Mouse (Mus musculus) frontal cortex, postnatal 10 days (tissue): ENCODE results near the gene P2rx1.

Source experiments
- DNase-seq, 2 experiments: peaks; one replicate each; pipeline ENCODE4 v3.0.0; 2022; ENCODE audit warnings: low spot score in 2 of 2, mixed read lengths in 1 of 2

P2rx1 gene

GRCm38 (mm10) chr11:72998771-72999170, at the start of gene P2rx1:
TSS of gene P2rx1 (plus strand) at chr11:72999103.
- DNase-seq, result no peak

GRCm38 (mm10) chr11:72951137-72952000, 47.5 kb upstream of the P2rx1 start:
- no peak for DNase-seq

DNA sequence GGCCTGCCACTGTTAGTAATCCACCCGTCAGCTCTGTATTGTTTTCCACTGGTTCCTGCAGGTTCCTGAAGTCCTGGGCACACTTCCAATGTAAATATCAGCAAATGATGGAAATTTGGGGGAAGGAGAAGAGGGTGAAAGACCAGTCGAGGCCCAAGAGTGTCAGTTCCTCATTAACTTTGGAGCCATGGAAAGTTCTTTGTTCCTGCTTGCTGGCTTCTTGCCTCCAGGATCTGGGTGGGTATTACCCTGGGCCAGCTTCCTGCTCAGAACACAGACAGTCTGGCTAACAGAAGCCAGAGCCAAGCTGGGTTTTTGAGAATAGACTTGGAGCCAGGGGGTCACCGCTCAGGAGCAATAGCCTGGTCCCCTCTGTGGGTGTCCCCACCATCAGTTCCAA, 46.7 kb upstream of the P2rx1 start:
- DNase-seq, result no peak

GRCm38 (mm10) chr11:72952697-72953096, 46.2 kb upstream of the P2rx1 start:
- DNase-seq, result no peak

- no peak for DNase-seq
Observed at GRCm38 (mm10) chr11:72953116-72953439, 45.8 kb upstream of the P2rx1 start.

DNA sequence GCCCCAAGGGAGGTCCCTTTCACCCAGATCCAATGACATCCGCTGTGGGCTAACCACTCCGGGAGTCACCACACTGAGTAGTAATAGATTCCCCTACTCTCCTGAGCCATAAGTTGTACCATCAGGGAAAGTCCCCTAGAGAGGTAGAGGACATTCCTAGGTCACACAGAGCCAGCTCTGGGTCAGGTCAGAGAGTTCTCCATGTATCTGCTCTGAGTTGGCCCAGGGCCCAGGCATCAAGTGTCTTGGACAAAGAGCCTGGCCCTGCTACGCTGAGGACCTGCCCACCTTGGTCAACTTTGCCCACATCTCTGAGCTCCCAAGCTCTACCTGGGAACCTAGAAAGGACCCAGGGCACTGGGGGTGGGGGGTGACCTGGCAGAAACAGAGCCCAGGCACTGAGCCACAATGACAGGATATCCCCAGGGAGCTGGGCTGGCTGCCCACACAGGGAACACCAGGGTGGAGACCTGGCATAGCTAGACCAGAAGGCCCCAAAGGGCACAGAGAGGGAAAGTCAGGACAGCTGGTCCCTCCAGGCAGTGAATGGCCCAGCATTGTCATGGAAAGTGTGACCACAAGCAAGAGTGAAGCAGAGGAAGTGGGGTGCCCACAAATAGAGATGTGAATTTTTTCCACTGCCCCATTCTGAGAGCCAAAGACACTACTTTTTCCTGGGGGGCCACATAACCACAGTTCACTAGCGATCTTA, 45.3 kb upstream of the P2rx1 start:
- DNase-seq, result no peak

- DNase-seq, result no peak
Observed at GRCm38 (mm10) chr11:72954216-72954615, 44.7 kb upstream of the P2rx1 start.

GRCm38 (mm10) chr11:72955339-72955974, 43.4 kb upstream of the P2rx1 start:
- no peak for DNase-seq

GRCm38 (mm10) chr11:72957318-72957717, 41.6 kb upstream of the P2rx1 start:
- DNase-seq, result no peak

DNA sequence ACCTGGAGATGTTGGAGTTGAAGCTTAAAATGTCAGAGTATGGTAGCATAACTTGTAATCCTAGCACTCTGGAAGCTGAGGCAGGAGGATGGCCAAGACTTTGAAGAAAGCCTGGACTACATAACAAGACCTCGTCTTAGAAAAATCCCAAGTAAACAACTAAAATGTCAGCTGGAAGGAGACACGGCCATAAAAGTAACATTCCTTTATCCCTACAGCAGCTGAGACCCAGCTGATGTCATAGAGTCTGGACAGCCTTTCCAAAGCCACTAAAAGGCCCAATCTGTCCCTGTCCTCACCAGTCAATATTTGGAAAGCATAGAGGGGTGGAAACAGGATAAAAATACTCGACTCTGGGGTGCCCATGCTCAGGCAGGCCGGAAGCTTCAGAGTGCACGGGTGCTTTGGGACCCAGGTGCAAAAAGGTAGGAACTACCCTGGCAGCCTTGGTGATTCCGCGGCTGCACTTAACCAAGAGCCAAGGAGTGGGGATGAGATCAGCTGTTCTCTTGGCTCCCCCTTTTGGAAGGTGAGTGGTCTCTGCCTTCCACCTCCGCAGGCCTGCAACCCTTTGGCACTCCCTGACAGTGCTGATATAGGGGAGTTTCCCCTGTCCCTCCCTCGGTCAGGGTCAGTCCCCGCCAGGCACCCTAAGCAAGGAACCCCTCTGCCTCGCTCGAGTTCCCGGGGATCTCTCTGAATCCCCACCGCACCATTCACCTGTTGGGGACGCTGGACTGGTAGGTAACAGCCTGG, 38.8 kb upstream of the P2rx1 start:
- no peak for DNase-seq

- no peak for DNase-seq
Observed at GRCm38 (mm10) chr11:72960723-72961071, 38.2 kb upstream of the P2rx1 start.

DNA sequence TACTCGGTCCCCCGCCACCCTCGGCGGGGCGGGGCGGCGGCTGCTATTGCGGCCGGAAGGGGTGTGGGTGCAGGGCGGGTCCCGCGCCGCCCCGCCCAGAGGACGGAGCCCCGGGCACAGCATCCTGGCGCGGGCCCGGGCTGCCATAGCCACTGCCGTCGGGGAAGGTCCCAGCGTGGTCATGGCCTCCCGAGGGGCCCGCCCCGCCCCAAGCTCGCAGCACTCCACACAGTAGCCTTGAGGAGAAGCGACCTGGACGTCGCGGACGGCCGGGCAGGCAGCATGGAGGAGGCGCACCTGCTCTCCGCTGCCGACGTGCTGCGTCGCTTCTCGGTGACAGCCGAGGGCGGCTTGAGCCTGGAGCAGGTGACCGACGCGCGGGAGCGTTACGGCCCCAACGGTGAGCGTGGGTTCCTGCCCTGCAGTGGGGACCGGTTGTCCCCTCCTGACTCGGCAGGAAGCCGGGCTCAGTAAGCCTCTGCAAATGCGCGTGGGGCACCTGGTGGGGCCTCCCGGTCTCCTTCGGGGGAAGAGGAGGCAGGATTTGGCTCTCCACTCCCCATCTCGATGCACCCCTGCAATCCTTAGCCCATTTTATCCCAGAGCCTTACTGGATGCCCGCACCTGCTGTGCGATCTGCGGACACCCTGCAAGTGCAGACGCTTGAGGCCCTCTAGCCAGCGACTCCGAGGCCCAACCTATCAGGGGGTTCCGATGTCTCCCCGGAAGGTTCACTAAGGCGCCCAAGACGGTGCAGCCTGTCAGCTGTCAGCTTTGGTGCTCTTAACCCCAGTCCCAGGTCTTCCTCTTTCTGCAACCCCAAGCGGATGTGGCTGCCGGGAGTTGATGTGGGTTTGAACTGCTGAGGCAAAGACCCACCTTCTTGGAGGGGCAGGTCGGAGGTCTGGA, 37.6 kb upstream of the P2rx1 start, which contains the start of gene Atp2a3:
Gene Atp2a3 (plus strand): TSS at position 98 of the 909 bp plus-strand sequence.
- no peak for DNase-seq

- DNase-seq, result no peak
Observed at GRCm38 (mm10) chr11:72962378-72962777, 36.5 kb upstream of the P2rx1 start.

DNA sequence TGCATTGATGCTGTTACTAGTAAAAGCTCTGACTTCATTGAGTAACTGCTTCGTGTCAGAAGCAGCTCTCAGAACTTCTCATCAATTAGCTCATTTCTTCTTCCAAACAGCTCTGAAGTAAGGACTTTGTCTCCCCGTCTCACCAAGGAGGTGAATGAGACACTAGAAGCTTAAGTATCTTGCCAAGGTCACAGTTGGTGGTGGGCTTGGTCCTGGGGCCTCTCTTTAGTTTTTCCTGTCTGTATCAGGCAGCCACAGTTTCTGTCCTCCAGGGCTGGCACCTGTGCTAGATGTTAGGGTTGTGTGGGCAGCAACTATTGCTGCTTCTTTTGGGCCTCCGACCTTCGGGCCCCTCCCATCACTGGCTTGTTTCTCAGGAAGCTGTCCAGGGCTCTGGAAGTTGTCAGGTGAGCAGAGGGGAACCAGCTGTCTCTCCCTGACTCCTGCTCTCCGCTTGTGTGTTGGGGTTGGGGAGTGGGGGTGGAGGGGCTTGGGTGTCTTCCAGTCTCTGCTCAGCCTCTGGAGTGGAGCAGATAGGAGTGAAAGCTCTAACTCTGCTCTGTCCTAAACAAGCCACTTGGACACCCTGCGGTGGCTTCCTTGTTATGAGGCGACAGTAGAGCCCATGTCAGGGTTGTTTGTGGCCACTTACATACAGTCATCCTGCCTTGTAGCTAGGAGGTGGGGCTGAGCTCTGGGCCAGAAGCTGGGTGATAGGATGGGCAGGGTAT, 35.7 kb upstream of the P2rx1 start:
- no peak for DNase-seq

DNA sequence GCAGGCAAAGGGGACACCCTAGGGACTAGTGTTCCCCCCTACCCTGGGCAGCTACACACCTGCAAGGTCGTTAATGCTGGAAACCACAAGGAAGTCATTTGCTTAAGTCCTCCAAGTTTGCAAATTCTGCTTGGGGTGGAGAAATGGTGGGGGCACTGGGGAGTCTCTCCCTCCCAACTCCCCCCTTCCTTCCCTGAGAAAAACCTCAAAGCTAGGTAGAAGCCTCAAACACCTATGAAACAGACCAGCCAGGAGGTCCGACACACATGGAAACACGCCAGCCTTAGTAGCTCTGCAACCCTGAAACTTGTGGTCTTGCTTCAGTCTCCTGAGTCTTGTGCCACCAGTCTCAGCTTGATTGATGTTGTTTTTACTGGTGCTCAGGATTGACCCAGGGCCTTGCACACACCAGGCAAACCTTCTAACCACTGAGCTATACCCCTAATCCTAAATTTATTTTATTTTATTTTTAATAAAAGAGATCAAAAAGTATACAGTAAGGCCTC, 35.1 kb upstream of the P2rx1 start:
- no peak for DNase-seq

GRCm38 (mm10) chr11:72974995-72975503, 23.9 kb upstream of the P2rx1 start:
- no peak for DNase-seq

GRCm38 (mm10) chr11:72982516-72982915, 16.4 kb upstream of the P2rx1 start:
- no peak for DNase-seq

GRCm38 (mm10) chr11:72983283-72983682, 15.6 kb upstream of the P2rx1 start:
- DNase-seq, result no peak

GRCm38 (mm10) chr11:72986745-72987144, 12.2 kb upstream of the P2rx1 start:
- DNase-seq, result no peak

DNA sequence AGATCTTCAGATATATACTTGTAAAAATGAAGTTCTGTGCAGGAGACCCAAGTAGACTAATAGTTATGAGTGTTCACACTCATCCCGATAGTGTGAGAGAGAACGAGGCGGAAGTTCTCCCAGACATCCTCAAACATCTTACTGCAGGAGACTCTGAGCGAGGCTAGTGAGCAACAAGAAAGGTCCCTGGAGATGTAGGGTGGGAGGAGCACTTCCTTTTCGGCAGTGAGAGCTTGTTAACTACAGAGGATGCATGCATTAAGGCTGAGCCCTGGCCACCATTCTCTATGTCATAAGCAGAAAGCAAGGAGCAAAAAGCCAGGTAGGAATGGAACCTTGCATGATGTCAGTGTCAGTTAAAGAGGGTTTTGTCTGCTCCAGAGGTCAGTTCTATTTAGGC, 11.7 kb upstream of the P2rx1 start:
- no peak for DNase-seq
